Mouse (Mus musculus): Measurements from ENCODE around the gene Taok3.

- no peak for TF ChIP-seq CTCF (IDR thresholded peaks at IDR 0.05; ENCODE audit: low read depth)
- no peak for TF ChIP-seq EP300 (IDR thresholded peaks at IDR 0.05; ENCODE audit: low read depth)
Observed at GRCm38 (mm10) chr5:117292547-117292946, 172.6 kb downstream of the Taok3 start.
